Mouse (Mus musculus) stomach, embryonic 16.5 days (tissue): ENCODE results near the gene Nfix. TPM values are rescaled to one million over a fixed set of nuclear protein-coding genes. Genes with fewer than 3 reads are reported as not detected.

Experiments used
- ATAC-seq: fragments of 200-750 bp; cut with Nextera tagmentation; 2 replicates; pipeline ENCODE4 v1.8.0; 2017; ENCODE audit warnings: moderate number of reproducible peaks, moderate TSS enrichment; ENCODE audit not compliant: insufficient read depth, low FRiP score
- H3K27ac ChIP-seq: fragments of 300-500 bp; sonication (generic); 2 replicates; pipeline ENCODE4 v1.5.1; 2014; ENCODE audit warnings: low read length
- H3K27me3 ChIP-seq: fragments of 300-500 bp; sonication (generic); 2 replicates; pipeline ENCODE4 v1.6.1; 2014; ENCODE audit warnings: low read length, control low read depth, mixed read lengths; ENCODE audit not compliant: control insufficient read depth, insufficient read depth
- H3K36me3 ChIP-seq: fragments of 300-500 bp; sonication (generic); 2 replicates; pipeline ENCODE4 v1.6.1; 2014; ENCODE audit warnings: low read length; ENCODE audit not compliant: control insufficient read depth, insufficient read depth
- H3K4me1 ChIP-seq: fragments of 300-500 bp; sonication (generic); 2 replicates; pipeline ENCODE4 v1.6.1; 2014; ENCODE audit warnings: low read length, control low read depth, mixed read lengths; ENCODE audit not compliant: control insufficient read depth, insufficient read depth
- H3K4me2 ChIP-seq: fragments of 300-500 bp; sonication (generic); 2 replicates; pipeline ENCODE4 v1.6.1; 2014; ENCODE audit warnings: low read depth, low read length, mixed read lengths
- H3K4me3 ChIP-seq: fragments of 300-500 bp; sonication (generic); replicated peaks from 2 replicates; pipeline ENCODE4 v1.5.1; 2014; ENCODE audit warnings: mild to moderate bottlenecking, low read length
- H3K9ac ChIP-seq: fragments of 300-500 bp; sonication (generic); 2 replicates; pipeline ENCODE4 v1.6.1; 2014; ENCODE audit warnings: low read length
- H3K9me3 ChIP-seq: fragments of 300-500 bp; sonication (generic); replicated peaks from 2 replicates; pipeline ENCODE4 v1.6.1; 2016; ENCODE audit warnings: low read length, control low read depth; ENCODE audit not compliant: control insufficient read depth
- WGBS: fragments of 180-500 bp; shearing (Covaris S2); extraction: QIAGEN DNeasy Blood & Tissue Kit; methylation state at CpG from one replicate; pipeline ENCODE4 v1.1.7; 2014; 5-methylcytosine and 5-hydroxymethylcytosine counted together
- polyA plus RNA-seq: library from polyadenylated mRNA; unstranded; fragments of >200 nt; fragmentation: Nextera tagmentation; extraction: Ambion mirVana; gene quantifications from 2 replicates; pipeline ENCODE4 v1.2.1, GENCODE M21; 2015

Gene Nfix
- polyA plus RNA-seq, 1 experiment from 2014 or later: 37.8 TPM

GRCm38 (mm10) chr8:84702561-84702960 lies 97.6 kb downstream of the Nfix start:
- WGBS: 75% methylated on average over 9 of the region's 9 CpGs
- H3K4me2 ChIP-seq: peak overlapping the region; percentile 38
- peaks cover 5% of the 10 kb centered on the region for H3K36me3 ChIP-seq
- peak overlapping the region; percentile 39 for H3K4me3 ChIP-seq
- H3K27me3 ChIP-seq: peaks cover 32% of the 10 kb centered on the region
- H3K9me3 ChIP-seq: no peaks in the 10 kb centered on the region
- H3K4me1 ChIP-seq: peaks cover 38% of the 10 kb centered on the region
- H3K9ac ChIP-seq: peak overlapping the region; percentile 62
- peak overlapping the region; percentile 43; the same call in 1 of the 2 replicates for H3K27ac ChIP-seq
- no peak for ATAC-seq

- peak within 1 kb of the TSS; percentile 39 for H3K4me3 ChIP-seq
- peaks cover 27% of the 10 kb centered on the region for H3K4me1 ChIP-seq
- H3K9me3 ChIP-seq: no peaks in the 10 kb centered on the region
- peak within 1 kb of the TSS; percentile 66 for H3K27ac ChIP-seq
- ATAC-seq: peak; percentile 75
- H3K27me3 ChIP-seq: peaks cover 20% of the 10 kb centered on the region
- peaks cover 7% of the 10 kb centered on the region for H3K36me3 ChIP-seq
- peak within 1 kb of the TSS; percentile 38 for H3K4me2 ChIP-seq
- 17% methylated on average over 34 of the region's 34 CpGs for WGBS
- peak within 1 kb of the TSS; percentile 62 for H3K9ac ChIP-seq
Measured at GRCm38 (mm10) chr8:84700941-84701911, 98.9 kb downstream of the Nfix start, which contains the start of gene Lyl1. Gene Lyl1 (plus strand): TSS chr8:84701457.

- Histone ChIP-seq H3K9me3 (no peaks in the 10 kb centered on the region), H3K27me3 (peaks cover 20% of the 10 kb centered on the region), H3K4me2 (no peak overlapping the region), H3K27ac (peak overlapping the region; percentile 66), H3K9ac (no peak overlapping the region), H3K4me3 (no peak overlapping the region), H3K4me1 (peaks cover 25% of the 10 kb centered on the region), H3K36me3 (peaks cover 7% of the 10 kb centered on the region)
- no peak for ATAC-seq
- WGBS: 73% methylated on average over 5 of the region's 5 CpGs
Measured at GRCm38 (mm10) chr8:84700526-84700925, 99.6 kb downstream of the Nfix start.

- Histone ChIP-seq H3K4me1 (peaks cover 19% of the 10 kb centered on the region; the same call in 1 of the 2 replicates), H3K4me3 (no peak overlapping the region), H3K9me3 (no peaks in the 10 kb centered on the region), H3K36me3 (peaks cover 7% of the 10 kb centered on the region), H3K4me2 (no peak overlapping the region), H3K27ac (peak overlapping the region; percentile 38), H3K27me3 (peaks cover 20% of the 10 kb centered on the region), H3K9ac (no peak overlapping the region)
- WGBS: 45% methylated on average over 7 of the region's 7 CpGs
- ATAC-seq: 0 out of 2 replicates have a peak, but pooled peaks have one; percentile 17
Measured at GRCm38 (mm10) chr8:84699861-84700322, 100.3 kb downstream of the Nfix start.

- H3K4me1 ChIP-seq: peaks cover 11% of the 10 kb centered on the region; the same call in 1 of the 2 replicates
- peaks cover 14% of the 10 kb centered on the region for H3K27me3 ChIP-seq
- no peak overlapping the region for H3K4me2 ChIP-seq
- no peak overlapping the region for H3K9ac ChIP-seq
- H3K27ac ChIP-seq: peak overlapping the region; percentile 38; the same call in 1 of the 2 replicates
- no peak for ATAC-seq
- peaks cover 7% of the 10 kb centered on the region for H3K36me3 ChIP-seq
- no peaks in the 10 kb centered on the region for H3K9me3 ChIP-seq
- WGBS: 87% methylated on average over 9 of the region's 9 CpGs
- no peak overlapping the region for H3K4me3 ChIP-seq
Measured at GRCm38 (mm10) chr8:84698929-84699401, 101.2 kb downstream of the Nfix start.

- H3K4me1 ChIP-seq: peaks cover 9% of the 10 kb centered on the region; the same call in 1 of the 2 replicates
- H3K36me3 ChIP-seq: peaks cover 7% of the 10 kb centered on the region
- WGBS: 85% methylated on average over 5 of the region's 5 CpGs
- no peaks in the 10 kb centered on the region for H3K9me3 ChIP-seq
- H3K27me3 ChIP-seq: peaks cover 9% of the 10 kb centered on the region
- no peak for ATAC-seq
- no peak overlapping the region for H3K4me3 ChIP-seq
- no peak overlapping the region; the same call in 1 of the 2 replicates for H3K27ac ChIP-seq
- no peak overlapping the region for H3K4me2 ChIP-seq
- no peak overlapping the region for H3K9ac ChIP-seq
Measured at GRCm38 (mm10) chr8:84698288-84698687, 101.9 kb downstream of the Nfix start.

GRCm38 (mm10) chr8:84697166-84698130 lies 102.7 kb downstream of the Nfix start:
- peaks cover 7% of the 10 kb centered on the region for H3K36me3 ChIP-seq
- H3K4me1 ChIP-seq: peaks cover 7% of the 10 kb centered on the region; the same call in 1 of the 2 replicates
- 85% methylated on average over 14 of the region's 14 CpGs for WGBS
- H3K9me3 ChIP-seq: no peaks in the 10 kb centered on the region
- no peak for ATAC-seq
- no peak overlapping the region for H3K4me2 ChIP-seq
- peaks cover under 1% of the 10 kb centered on the region; the same call in 1 of the 2 replicates for H3K27me3 ChIP-seq
- H3K9ac ChIP-seq: no peak overlapping the region
- H3K27ac ChIP-seq: no peak overlapping the region
- H3K4me3 ChIP-seq: no peak overlapping the region

- no peak overlapping the region for H3K27ac ChIP-seq
- H3K4me2 ChIP-seq: no peak overlapping the region
- H3K4me1 ChIP-seq: peaks cover 7% of the 10 kb centered on the region
- no peak overlapping the region for H3K9ac ChIP-seq
- no peaks in the 10 kb centered on the region for H3K27me3 ChIP-seq
- WGBS: 90% methylated on average over 6 of the region's 6 CpGs
- H3K9me3 ChIP-seq: no peaks in the 10 kb centered on the region
- H3K4me3 ChIP-seq: no peak overlapping the region
- H3K36me3 ChIP-seq: peaks cover 7% of the 10 kb centered on the region
- no peak for ATAC-seq
Measured at GRCm38 (mm10) chr8:84695140-84695539, 105.0 kb downstream of the Nfix start.
